Mouse (Mus musculus) monocyte, adult 5-6 weeks (primary cell): ENCODE measurements at regions not wholly inside any gene's neighbourhood (a gene's known extent, or its start where the extent isn't known, plus 50 kb on each side); places are given as distances from the start of the nearest gene placed in this dataset.

Source experiments
- ATAC-seq: fragments of 153-309, 156-312 bp; replicated peaks from 2 replicates; pipeline ENCODE4 v1.8.0; 2017; ENCODE audit warnings: mild to moderate bottlenecking; ENCODE audit not compliant: low TSS enrichment, insufficient number of reproducible peaks, severe bottlenecking, poor library complexity, low FRiP score

GRCm38 (mm10) chr3:70196671-70197070 lies 189.3 kb downstream of the Otol1 start:
- ATAC-seq = no peak

GRCm38 (mm10) chr3:70198890-70199289 lies 191.5 kb downstream of the Otol1 start:
- no peak for ATAC-seq

DNA sequence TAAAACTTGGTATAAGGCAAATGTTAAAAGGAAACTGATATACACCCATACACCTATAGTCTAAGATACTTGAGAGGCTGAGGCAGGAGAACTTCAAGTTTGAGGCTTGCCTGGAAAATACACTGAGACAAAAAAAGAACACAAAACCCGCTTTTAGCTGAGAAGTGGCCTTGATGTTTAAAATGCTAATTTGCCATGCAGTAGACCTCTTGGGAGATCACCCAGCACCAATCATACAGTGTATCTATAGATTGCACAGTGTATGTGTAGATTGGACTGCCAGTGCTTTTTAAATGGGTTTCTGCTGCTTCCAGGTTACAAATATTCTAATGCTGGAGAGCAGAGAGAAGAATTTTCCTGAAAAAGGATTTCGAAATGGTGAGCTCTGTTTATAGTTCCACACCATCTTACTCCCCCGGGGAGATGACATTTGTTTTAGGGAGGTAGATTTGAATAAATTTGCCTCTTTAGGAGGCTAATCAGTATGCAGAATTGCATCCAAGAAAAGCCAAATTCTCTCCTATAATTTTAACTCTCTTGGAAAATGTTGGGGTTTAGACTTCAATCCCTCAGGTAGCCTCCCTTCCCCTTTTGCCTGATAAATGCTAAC lies 194.0 kb downstream of the Otol1 start:
- ATAC-seq = no peak

DNA sequence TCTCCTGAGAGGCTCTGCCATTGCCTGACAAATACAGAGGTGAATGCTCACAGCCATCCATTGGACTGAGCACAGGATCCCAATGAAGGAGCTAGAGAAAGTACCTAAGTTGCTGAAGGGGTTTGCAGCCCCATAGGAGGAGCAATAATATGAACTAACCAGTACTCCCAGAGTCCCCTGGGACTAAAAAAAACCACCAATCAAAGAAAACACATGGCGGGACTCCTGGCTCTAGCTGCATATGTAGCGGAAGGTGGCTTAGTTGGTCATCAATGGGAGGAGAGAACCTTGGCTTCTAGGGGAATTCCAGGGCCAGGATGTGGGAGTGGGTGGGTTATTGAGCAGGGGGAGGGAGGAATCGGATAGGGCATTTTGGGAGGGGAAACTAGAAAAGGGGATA lies 207.8 kb downstream of the Otol1 start:
- no peak for ATAC-seq

- no peak for ATAC-seq
Observed at GRCm38 (mm10) chr3:70216096-70216495, 208.7 kb downstream of the Otol1 start.

GRCm38 (mm10) chr3:70218757-70219360 lies 211.4 kb downstream of the Otol1 start:
- no peak for ATAC-seq

- no peak for ATAC-seq
Observed at GRCm38 (mm10) chr3:70223443-70224065, 216.1 kb downstream of the Otol1 start.

GRCm38 (mm10) chr3:70224846-70225245 lies 217.4 kb downstream of the Otol1 start:
- no peak for ATAC-seq

DNA sequence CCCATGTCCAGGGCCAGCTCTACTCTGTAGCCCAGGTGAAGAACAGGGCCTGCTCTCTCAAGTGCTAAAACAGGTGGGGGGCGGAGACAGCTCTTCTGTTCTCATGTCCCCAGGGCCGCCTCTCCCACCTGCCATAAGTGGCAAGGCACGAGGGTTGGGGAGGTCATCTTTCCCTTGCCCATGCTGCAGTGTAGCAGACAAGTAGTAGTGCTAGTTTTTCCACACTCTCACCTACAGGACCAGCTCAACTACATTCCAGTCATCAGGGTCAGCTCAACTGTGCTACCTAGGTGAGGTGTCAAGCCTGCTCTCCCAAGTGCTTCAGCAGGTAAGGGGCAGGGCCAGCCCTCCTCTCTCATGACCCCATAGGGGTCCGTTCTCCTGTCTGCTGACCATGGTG lies 219.8 kb downstream of the Otol1 start:
- ATAC-seq = 0 out of 2 replicates have a peak, but pooled peaks have one; percentile 9

- ATAC-seq = no peak
Observed at GRCm38 (mm10) chr3:70248655-70249054, 241.2 kb downstream of the Otol1 start.

GRCm38 (mm10) chr3:70249922-70250321 lies 242.5 kb downstream of the Otol1 start:
- no peak for ATAC-seq

DNA sequence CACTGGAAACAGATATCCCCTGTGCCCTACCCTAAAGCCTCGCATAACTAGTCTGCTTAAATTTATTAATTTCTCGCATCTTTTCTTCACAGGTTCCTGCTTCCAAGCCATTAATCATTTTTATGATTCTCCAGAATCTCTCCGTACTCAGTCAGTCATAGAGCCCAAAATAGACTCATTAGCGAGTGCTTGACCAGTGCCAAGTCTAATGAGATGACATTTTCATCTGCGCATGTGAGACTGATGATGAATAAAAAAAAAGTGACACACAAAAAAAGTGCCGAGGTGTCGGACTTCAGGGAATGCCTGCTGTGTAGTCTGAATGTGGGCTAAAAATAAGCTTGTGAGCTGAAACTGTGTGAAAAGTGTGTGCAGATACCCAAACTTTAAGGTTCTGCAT lies 243.3 kb downstream of the Otol1 start:
- ATAC-seq = no peak

GRCm38 (mm10) chr3:70263318-70263717 lies 255.9 kb downstream of the Otol1 start:
- ATAC-seq = no peak

DNA sequence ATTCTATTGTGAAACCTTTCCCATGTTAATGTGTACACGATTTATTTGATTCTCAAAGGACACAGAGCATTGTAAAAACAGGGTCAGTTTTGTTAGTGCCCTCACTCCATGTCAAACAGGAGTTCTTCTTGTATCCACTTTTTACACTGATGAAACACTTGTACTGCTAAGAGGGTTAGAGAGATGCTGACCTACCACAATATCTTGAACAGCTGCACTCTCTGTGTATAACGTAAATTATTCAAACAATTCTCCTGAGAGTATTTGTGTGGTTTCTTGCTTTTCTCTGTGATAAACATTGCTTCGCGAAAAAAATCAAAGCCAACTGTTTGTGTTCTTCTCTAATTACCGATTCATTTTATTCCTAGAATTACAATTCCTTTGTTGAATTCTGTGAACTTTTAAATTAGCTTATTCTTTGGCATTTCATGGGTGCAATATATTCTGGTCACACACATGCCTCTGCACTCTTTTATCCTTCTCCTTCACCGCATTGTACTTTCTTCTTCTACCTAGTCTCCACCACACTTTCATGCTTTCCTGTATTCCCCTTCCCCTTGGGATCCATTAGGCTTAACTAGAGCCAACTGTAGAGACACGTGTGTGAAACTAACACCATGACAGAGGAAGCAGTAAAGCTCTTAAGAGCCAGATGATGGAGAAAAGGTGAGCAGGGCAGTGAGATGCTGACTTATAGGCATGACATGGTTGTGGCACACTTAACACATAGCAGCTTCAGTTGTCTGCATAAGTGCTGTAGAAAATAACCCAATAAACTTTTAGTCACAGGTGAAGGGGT lies 281.4 kb downstream of the Otol1 start:
- ATAC-seq = no peak

DNA sequence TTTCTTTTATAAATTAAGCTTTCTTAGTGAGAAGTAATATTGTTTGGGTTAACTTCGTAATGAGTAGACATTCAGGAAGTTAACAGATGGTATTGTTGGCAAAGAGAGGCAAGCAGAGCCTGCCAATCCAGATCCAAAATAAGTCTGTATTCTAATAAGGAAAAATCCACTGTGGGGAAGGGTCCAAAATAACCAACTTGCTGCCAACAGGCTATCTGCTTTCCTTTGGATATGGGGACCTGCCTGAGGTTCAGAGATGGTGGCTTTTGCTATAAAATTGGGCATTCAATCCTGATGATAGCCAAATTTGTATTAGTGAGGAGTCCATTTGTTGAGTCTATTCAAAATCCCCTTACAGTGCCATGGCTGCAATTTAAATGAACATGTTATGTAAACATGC lies 300.1 kb downstream of the Otol1 start:
- no peak for ATAC-seq

DNA sequence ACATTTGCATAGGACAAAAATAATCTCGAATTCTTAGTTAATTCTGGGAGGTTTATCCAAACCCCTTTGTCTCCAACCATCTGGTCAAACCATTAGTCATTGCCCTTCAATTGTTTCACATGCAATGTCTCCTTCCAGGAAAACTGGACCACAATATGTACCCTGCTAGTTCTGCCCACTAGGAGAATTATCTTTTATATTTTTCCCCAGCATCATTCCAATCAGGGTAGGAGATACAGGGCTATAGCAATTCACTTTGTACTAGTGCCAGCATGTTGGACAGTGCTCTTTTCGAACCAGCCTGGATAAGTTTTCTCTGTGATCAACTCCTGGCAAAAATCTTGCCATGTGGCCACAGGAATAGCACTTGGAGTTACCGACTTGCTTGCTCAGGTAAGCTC lies 300.6 kb downstream of the Otol1 start:
- no peak for ATAC-seq

GRCm38 (mm10) chr3:70309304-70309703 lies 301.9 kb downstream of the Otol1 start:
- ATAC-seq = no peak

DNA sequence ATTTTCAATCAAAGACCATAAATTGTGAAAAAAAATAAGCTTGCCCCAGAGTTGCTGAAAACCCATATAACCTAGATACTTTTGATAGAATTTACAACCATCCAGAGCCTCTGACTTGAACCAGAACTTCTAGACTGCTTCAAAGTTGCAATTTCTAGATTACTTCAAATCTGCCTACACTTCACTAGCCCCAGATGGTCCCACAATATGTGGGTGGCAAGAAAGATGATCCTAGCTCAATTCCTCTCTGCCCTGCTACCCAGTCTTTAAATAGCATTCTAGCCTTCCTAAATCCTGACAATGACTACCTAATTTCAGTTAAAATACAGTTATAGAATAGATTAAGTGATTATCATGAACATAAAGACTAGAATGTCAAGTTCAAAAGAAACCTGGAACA lies 303.6 kb downstream of the Otol1 start:
- ATAC-seq = no peak

DNA sequence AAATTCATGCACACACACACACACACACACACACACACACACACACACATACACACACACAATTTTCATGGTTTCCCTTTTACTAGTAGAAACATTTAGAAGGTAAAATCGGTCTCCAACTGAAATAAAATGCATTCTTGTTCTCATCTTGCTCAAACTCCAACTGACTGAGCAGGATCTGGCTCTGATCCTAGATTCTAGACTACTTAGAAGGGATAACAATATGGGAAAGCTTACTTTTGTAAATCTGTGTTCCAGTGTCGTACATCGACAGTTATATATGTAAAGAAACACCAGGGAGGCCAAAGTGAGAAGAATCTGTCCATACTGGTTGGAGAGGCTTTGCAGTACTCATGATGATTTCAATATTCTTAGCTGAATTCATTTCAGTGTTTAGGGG lies 304.6 kb downstream of the Otol1 start:
- ATAC-seq = no peak
